Mouse (Mus musculus) liver (tissue): ENCODE data around the gene Chd1l.

ENCODE experiments used
- DNase-seq: peaks from one replicate; pipeline ENCODE4 v3.0.0-alpha.2; 2020; ENCODE audit warnings: mixed read lengths

The Chd1l gene

DNA sequence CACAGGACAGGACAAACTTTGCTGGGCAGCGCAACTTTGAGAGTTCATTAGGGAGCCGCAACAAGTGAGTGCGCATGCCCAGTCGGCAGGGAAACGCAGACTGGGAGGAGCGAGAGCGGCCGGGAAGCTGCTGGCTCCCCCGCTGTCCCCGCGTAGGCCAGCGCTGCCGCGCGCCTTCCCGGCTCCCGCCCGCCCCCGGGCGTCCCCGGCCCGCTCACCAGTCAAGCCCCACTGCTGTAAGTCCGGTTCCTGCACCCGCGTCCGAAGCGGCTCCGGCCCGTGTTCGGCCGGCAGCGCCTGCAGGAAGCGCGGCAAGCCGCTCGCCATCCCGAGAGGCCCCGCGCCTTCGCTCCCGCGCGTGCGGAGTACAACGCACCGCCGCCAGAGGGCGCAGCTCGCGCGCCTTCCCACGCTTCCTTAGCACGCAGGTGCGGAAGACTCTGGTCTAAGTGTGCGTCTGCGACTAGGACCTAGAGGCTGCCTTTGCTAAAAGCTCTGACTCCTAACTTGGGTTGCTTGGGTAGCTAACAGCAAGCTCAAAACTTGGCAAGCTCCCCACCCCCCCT is at the start of gene Chd1l:
TSS of gene Chd1l (minus strand) at position 359 of the 566 bp plus-strand sequence.
- peak; percentile 92 for DNase-seq

DNA sequence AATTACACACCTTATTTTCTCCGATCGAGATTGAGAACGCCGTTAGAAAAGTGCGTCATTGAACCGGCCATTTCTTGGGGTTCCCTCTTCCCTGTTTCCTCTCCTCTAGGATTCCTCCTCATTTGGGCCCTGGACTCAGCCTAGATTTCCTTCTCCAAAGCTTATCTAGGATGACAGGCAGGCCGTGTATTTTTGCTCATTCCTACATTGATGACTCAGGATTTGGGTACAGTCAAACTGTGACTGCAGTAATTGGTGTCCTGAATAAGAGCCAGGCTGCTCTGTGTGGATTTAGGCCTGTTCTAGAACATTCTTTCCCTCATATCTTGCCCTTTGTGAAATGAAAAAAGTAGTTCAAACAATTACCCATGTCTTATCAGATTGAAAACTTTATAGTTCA is 49.7 kb upstream of the Chd1l start:
- no peak for DNase-seq

DNA sequence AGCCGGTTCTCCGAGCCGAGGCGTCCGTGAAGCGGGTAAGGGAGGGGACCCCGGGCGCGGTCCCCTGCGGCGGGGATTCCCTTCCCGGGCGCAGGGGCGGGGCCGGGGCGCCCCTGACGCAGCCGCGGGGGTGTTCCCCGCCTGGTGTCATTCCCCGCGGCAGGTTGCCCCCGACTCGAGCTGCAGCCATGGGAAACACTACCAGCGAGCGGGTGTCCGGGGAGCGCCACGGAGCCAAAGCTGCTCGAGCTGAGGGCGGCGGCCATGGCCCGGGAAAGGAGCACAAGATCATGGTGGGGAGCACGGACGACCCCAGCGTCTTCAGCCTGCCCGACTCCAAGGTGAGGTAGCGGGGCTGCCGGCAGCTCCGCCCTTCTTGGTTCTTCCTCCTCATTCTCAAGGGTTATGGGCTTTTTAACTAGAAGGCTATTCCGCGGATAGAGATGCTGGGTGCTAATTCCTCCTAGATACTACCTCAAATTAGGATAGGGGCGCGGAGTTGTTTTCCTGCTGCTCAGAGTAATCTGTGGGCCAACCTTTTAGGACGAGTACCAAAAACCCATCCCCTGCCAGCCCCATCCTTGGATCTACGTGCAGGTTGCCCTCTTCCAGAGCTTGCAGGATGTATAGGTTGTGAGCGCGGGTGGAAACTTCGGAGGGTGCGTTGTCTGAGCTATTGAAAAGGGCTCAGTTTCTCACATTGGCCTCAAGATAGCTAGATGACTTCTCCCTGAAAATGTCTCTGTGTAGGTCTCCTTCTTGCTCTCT is 48.6 kb upstream of the Chd1l start:
- DNase-seq: peak; percentile 77

DNA sequence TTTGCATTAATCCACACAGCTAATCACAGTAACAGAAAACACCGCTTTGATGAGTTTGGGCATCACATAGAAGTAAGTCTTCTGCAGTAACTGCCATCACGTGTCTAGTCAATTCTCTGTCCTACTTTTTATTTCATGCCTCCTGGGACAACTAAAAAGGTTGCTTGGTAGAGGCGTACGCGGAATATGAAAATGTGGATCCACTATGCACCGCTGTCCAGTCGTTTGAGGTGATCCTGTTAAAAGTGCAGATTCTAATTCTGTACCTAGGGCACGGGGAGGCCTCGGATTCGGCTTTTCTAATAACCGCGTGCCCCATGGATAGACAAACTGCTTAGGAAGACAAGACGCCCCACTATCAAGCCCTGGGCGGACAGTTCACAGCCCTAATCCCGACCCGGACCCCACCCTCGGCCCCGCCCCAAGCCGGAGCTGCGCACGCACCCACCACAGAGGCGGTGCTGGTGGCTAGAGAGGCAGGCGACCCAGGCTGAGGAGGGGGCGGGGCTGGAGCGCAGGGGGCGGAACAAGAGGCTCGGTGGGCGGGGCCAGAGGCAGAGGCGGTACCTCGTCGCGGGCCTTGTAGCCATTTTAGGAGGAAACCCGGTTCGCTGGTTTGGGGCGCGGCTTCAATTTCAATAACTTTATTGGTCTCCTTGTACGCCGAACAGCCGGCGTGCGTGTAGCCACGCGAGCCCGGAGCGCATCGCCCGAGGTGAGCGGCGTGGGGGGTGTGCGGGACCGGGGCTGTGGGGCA is 47.8 kb upstream of the Chd1l start, which contains the start of gene Prkab2:
TSS of gene Prkab2 (plus strand) at position 539 of the 757 bp plus-strand sequence.
- peak; percentile 99 for DNase-seq

DNA sequence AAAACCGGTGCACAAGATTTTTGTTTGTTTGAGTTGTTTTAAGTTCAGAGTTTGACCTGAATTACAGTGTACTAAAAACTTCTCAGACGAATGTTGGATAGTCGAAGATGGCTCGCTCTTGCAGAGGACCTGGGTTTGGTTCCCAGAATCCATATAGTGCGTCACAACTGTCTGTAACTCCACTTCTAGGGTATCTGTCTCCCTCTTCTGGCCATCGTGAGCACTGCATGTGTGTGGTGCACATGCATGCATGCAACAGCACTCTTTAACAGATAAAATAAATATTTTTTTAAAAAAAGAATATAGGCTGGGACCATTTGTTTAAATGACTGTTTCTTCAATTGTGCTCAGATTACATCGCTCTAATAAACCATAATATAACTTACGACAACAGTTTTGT is 44.9 kb upstream of the Chd1l start:
- DNase-seq: peak; percentile 52

DNA sequence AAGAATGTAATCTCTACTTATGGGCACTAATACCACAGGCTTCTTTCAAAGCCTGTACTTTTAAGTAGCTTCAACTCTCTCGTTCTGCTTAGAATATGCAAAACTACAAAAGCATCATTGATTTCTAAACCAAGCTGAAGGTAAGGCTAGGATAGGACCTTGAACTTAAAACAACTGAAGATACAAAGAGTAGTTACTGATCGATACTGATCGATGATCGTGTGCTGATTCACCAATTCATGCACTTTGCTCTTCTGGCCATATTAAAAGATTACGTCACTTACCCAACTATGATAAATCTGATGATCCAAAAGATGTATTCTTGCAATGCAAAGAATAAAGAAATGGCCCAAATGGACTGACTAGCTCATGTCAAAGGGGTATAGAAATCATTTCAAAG is 43.8 kb upstream of the Chd1l start:
- DNase-seq: no peak

DNA sequence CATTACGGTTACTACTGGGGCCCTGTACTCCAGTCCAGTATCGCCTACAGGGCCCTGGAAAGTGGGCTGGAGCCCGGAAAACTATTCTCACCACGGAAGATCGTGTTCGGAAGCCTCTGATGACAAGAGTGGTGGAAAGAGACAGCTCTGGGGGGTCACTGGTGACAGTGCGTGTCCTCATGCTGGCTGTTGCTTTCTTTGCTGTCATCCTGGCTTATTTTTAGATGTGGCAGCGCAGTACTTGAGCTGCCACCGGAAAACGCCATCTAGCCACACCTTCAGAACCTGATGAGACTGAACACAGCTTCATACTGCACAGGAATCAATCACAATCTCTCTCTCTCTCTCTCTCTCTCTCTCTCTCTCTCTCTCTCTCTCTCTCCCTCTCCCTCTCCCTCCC is 41.6 kb upstream of the Chd1l start:
- DNase-seq: no peak

DNA sequence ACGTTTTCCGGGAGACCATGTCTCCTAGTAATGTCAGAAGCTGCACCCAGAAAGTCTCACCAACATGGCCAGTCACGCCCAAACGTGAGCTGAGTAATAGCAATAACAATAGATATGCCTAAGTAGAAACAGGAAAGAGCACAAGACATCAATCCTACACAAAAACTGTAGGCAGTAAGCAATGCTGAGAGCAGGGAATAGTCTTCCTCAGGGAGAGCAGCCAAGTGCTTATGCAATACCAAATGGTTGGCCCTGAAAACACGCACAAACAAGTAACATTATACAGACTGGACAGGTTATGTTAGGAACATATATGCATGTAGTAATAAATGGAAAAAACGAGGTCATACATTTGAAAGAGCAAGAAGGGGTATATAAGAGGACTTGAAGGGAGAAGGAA is 39.5 kb upstream of the Chd1l start:
- no peak for DNase-seq

DNA sequence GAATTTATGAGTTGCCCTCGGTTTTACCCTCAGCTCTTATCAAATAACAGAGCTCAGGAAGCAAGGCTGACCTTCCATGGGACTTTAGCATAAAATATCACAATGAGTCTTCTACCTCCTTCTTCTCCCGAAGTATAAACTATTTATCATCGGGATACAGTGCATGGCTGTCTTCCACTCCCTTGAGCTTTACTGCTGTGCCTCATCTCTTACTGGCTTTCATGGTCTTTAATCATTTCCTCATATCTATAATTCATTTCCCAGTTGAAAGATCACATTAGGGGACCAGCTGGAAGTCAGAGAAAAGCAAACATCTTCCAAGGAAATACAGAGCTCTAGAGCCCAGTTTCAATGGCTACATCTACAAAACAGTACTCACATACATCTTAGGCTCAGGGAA is 39.0 kb upstream of the Chd1l start:
- no peak for DNase-seq

DNA sequence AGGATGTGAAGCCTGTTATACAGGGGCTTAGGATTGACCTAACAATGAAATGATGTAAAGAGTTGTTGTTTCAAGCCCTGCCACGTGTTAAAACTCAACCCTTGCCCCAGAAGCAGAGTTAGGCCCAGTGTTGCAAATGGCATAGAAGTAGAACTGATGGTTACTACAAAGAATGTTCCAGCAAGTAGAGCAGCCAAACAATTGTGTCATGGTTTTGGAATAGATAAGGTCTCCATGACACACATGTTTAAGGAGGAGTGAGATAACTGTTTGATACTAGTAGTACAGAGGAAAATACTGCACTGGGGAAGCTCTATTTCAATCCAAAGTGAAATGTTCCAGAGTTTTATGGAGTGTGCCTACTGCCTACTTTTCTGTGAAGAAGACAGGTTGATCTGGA is 38.5 kb upstream of the Chd1l start:
- no peak for DNase-seq

DNA sequence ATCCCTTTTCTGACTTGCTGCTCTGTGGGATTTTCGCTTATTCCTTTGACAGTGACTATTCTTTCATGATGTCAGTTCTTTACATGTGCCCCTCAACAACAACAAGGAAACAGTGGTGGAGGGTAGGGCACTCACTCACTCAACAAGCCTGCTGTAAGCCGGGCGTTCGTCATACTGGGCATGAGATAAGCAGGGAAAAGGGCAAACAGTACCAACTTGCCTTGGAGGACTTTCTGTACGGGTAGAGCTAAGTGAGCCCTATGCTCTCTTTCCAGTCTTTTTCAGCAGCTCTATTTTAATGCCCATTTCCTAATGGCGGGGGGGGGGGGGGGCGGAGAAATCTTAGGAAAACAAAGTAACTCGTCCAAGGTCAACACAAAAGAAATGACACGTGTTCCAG is 32.0 kb upstream of the Chd1l start:
- no peak for DNase-seq

DNA sequence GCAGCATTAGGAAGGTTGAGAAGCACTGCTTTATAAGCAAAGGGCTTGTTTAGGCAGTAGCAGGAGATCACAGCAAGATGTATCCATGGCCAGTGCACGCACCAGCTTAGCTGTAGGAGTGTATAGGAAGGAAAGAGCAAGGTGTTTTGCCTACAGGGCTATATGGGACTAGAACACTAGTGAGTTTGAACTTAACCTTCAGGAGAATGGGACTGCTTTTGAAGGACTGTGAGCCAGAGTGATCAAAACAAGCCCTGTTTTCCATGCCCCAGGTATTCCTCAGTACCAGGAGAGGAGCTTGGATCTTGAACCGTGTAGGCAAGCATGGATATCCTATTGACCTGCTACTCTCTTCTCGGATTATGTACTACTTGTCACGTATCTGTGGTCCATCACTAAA is 31.4 kb upstream of the Chd1l start:
- no peak for DNase-seq

DNA sequence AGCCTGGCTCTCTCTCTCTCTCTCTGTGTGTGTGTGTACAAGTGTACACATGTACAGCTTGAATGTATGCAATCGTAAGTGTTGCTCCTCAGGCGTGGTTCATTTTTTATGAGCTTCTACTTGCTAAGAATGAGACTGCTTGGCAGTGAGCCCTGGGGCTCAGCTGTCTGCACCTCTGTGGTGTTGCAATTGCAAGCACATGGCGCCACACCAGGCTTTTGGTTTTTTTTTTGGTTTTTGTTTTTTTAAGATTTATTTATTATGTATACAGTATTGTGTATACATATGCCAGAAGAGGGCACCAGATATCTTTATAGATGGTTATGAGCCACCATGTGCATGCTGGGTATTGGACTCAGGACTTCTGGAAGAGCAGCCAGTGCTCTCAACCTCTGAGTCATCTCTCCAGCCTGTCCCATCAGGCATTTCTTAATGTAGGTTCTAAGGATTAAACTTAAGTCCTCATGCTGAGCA is 24.3 kb upstream of the Chd1l start:
- no peak for DNase-seq

DNA sequence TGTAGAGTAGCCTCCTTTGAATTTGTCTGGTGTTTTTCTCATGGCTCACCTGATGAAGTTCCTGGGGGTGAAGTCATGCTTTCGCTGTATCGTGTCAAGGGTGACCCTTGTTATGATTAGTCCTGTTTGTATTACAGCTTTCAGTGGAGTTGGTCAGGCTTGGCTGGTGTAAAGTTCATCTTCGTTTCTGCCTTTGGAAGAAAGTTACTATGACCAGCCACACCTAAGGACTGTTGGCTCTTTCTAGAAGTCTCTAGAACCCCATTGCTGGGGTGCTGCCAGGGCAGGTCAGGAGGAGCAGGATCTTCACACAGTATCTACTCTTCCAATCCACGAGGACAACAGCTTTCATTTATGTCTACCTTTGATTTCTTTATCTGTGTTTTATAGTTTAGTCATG is 23.5 kb upstream of the Chd1l start:
- no peak for DNase-seq

DNA sequence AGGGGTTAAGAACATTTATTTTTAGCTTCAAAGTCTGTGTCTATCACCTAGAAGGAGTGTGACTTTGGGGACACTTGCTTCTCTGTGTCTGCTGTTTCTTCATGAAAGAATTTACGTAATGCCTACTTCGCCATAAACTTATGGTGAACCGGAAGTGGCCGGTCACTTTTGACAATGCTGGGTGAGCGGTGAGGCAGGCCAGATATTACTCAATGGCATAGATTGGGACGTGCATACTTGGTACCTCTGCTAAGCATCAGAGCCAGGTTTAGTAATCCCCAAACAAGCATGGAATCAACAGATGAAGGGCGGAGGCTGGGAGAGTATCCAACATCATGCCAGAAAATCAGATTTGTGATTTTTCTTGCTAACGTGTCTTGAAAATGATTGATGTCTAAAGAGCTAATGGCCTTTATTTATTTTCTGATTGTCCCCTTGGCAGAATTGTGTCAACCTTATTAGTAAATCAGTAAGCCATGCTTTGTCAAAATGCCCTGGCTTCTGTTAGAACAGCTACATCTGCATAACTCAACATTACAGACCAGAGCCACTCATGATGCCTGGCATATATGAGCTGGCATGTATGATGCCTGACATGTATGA is 21.4 kb upstream of the Chd1l start:
- DNase-seq: no peak

DNA sequence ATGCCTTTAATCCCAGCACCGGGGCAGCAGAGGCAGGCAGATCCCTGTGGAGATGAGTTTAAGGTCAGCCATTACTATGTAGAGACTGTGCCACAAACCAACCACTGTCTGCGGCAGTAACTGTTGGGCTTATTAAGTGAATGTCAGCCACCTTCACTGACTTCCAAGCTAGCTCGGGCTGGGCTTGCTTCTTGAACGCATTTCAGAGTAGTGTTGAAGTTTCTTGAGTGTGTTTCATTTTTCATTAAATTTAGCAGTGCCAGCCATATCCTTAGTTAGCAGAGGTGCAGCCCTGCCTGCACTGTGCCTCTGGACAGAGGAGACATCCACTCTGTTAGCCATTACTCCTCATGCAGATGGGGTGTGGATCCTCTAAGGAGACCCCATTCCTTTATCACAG is 20.7 kb upstream of the Chd1l start:
- no peak for DNase-seq

DNA sequence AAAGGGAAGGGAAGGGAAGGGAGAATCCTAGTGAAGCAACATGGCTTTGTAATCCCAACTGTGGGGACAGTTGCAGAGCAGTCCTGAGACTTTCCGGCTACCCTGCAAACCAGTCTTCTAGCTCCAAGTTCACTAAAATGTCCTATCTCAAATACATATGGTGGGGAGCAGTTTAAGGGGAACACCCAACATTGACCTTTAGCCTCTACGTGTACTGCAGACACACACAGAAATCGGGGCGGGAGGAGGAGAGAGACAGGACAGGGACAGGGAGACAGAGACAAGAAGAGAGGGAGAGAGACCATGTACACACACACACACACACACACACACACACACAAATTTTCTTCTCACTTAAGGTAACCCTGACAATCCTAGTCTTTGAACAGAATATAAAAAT is 19.9 kb upstream of the Chd1l start:
- no peak for DNase-seq

DNA sequence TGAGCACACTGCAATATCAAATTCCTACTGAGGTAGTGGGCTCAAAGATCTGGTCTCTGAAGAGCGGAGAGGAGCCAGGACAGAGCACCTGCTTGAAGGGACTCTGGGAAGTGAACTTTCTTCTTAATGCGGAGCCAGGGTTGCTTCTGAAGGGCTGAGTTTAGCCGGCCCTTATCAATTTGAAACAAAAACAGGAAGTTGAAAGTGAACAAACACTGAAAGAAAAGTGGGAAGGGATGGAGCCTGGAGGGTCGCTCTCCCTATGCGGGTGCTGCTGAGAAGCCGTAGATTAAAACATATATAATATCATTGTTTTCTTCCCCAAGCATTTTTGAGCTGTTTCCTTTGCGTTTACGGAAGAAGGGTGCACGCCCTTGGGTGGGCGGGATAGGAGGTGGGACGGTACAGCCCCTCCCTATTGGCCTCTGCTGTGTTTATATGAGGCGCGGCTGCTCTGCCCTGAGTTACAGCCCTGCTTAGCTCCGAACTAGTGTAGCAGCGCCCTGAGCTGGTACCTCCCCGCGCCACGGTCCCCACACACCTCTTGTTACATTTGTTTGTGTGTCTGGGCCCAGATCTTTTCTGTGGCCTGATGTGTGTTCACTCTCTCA is 18.5 kb upstream of the Chd1l start, which contains the start of gene Fmo5:
TSS of gene Fmo5 (plus strand) at position 414 of the 611 bp plus-strand sequence.
- peak; percentile 82 for DNase-seq

DNA sequence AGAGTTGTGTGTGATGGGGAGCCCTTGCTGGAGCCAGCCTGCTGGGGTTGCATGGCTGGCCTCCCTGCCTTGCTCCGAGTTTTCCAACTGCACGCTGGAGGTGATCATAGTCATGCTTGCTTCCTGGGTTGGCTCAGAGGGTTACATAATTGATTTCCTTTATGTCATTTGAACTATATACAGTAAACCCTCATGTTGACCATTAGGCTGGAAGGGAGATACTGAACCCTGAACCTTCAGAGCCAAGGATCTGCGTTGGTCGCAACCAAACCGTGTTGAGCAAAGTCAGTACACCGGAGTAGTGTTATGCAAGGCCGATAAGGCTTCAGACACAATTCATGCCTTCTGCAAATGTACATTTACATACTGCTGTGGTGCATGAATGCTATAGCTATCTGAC is 17.9 kb upstream of the Chd1l start:
- no peak for DNase-seq

DNA sequence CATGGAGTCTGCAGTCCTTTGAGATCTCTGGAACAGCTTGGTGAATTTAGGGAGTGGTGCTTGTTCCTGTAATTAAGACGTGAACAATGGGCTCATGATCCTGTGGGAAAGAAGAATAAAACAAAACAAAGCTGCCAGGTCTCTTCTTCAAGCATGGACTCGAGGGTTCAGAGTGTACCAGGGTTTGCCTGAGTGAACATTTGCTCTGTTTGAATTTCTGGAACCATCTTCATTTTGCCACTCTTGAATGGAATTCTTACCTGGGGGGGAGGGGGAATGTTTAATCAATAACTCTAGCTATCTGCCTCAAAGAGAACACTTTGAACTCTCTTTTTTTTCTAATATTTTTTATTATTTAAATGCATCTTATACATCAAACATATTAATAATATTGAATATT is 14.6 kb upstream of the Chd1l start:
- no peak for DNase-seq

DNA sequence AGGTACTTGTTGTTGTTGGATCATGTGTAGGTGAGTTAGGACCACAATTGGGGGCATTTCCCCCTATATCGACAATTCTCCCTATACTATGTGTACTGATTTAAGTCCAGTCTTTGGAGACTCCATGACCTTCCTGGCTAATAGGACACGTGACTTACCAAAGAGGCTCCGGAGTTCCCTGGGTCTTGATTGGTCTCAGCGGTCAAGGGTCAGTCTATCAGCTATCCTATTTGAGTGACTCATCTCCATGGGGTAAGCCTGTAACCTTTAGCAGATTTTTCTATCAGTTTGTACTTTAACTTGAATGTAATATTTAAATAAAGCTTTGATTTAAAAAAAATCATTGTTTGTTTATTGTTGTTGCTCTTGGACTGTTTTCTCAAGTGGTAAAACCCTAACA is 10.7 kb upstream of the Chd1l start:
- no peak for DNase-seq

DNA sequence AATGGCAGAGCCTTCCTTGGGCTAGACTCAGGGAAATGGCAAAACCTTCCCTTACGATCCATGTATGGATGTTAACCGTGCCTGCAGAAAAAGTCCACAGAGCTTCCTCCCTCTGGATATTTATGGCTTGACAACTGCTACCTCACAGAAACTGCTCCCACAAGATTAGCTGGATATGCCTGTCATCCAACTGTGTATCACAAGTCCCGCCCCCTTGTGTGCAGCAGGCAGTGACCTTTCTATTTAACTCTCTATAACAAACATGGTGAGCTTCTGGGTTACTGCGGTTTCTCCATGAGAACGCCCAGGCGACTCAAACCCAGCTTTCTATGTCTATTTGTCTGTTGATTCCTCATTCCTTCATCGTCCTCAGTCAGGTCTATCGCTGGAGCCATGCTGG is 7.9 kb upstream of the Chd1l start:
- peak; percentile 12 for DNase-seq
